Mouse (Mus musculus) testis, adult 2 months (tissue): ENCODE data around the gene Aco2.

Experiments
- CTCF ChIP-seq: fragments of 200-500 bp; IDR thresholded peaks from 2 replicates; pipeline ENCODE4 v1.5.1; 2012; ENCODE audit warnings: low read depth, mild to moderate bottlenecking, inconsistent platforms, low read length, moderate library complexity; ENCODE audit not compliant: control insufficient read depth, insufficient read depth, insufficient replicate concordance
- POLR2A ChIP-seq: fragments of 200-500 bp; IDR thresholded peaks from 2 replicates; pipeline ENCODE4 v1.6.1; 2012; ENCODE audit warnings: low read depth, mild to moderate bottlenecking, inconsistent platforms, low read length, moderate library complexity; ENCODE audit not compliant: control insufficient read depth

DNA sequence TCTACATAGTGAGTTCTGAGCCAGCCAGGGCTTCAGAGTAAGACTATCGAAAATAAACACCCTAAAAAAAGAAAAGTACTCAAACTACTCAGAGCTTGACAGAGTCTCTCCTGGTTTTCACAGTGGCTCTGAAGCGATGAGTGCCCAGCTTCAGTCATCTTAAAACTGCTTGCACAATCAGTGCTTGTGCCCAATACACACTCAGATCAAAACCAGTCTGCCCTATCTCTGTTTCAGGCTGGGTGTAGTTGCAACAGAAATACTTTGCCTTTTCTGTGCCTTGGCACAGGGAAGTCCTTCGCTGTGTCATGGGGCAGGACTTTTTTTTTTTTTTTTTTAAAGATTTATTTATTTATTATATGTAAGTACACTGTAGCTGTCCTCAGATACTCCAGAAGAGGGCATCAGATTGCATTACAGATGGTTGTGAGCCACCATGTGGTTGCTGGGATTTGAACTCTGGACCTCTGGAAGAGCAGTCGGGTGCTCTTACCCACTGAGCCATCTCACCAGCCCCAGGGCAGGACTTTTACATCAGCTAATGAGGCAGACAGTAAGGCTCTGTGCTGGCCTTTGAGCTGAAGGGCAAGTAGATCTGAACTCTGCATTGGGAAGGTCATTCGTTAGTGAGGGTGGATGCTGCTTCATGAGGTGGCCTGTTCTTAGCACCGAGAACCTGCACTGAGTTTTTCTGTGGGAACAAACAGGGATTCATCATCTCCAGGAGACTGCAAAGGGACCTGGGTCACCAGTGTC, 14.9 kb downstream of the Aco2 start:
- TF ChIP-seq CTCF (no peak), POLR2A (no peak)
